Mouse (Mus musculus): ENCODE data around the gene Sc5d. TPM values are rescaled to one million over a fixed set of nuclear protein-coding genes. Genes with fewer than 3 reads are reported as not detected.

Gene Sc5d
- polyA plus RNA-seq, 1 experiment from 2014 or later: 36.0 TPM

- Histone ChIP-seq H3K4me2 (ENCODE audit: low read length) (no peak overlapping the region), H3K9ac (ENCODE audit: low read depth, low read length) (no peak overlapping the region), H3K27me3 (ENCODE audit: insufficient read depth, low read length) (no peaks in the 10 kb centered on the region), H3K27ac (no peak overlapping the region), H3K36me3 (ENCODE audit: insufficient read depth, low read length) (no peaks in the 10 kb centered on the region), H3K9me3 (replicated peaks; ENCODE audit: low read length) (no peaks in the 10 kb centered on the region), H3K4me1 (replicated peaks; ENCODE audit: insufficient read depth, low read length) (no peaks in the 10 kb centered on the region), H3K4me3 (replicated peaks; ENCODE audit: low read depth, low read length) (no peak overlapping the region)
- peak; percentile 73 for TF ChIP-seq CTCF (IDR thresholded peaks at IDR 0.05; ENCODE audit: low read depth)
- 31% methylated on average over 5 of the region's 5 CpGs for WGBS
- DNase-seq (ENCODE audit: low spot score) (peak; percentile 75), ATAC-seq (replicated peaks; ENCODE audit: low FRiP score, low read depth) (no peak; the same call in 1 of the 2 replicates)
These were observed 55.6 kb downstream of the Sc5d start for GRCm38 (mm10) chr9:42208463-42208862.

- WGBS: 31% methylated on average over 1 of the region's 1 CpGs
- no peak overlapping the region for H3K4me2 ChIP-seq (ENCODE audit: low read length)
- peak overlapping the region; percentile 43; the same call in 1 of the 2 replicates for H3K27ac ChIP-seq
- DNase-seq (ENCODE audit: low spot score) (peak; percentile 82), ATAC-seq (replicated peaks; ENCODE audit: low FRiP score, low read depth) (0 out of 2 replicates have a peak, but pooled peaks have one; percentile 17)
- no peaks in the 10 kb centered on the region for H3K9me3 ChIP-seq (replicated peaks; ENCODE audit: low read length)
- H3K27me3 ChIP-seq (ENCODE audit: insufficient read depth, low read length): no peaks in the 10 kb centered on the region
- H3K36me3 ChIP-seq (ENCODE audit: insufficient read depth, low read length): no peaks in the 10 kb centered on the region
- H3K9ac ChIP-seq (ENCODE audit: low read depth, low read length): no peak overlapping the region
- no peak overlapping the region for H3K4me3 ChIP-seq (replicated peaks; ENCODE audit: low read depth, low read length)
- no peak for TF ChIP-seq CTCF (IDR thresholded peaks at IDR 0.05; ENCODE audit: low read depth)
- H3K4me1 ChIP-seq (replicated peaks; ENCODE audit: insufficient read depth, low read length): no peaks in the 10 kb centered on the region
These were observed 57.3 kb downstream of the Sc5d start for GRCm38 (mm10) chr9:42206750-42207149.

GRCm38 (mm10) chr9:42202271-42202670 is 61.8 kb downstream of the Sc5d start:
- TF ChIP-seq CTCF (IDR thresholded peaks at IDR 0.05; ENCODE audit: low read depth): no peak
- no peak overlapping the region for H3K27ac ChIP-seq
- H3K9ac ChIP-seq (ENCODE audit: low read depth, low read length): no peak overlapping the region
- no peak overlapping the region for H3K4me2 ChIP-seq (ENCODE audit: low read length)
- no peaks in the 10 kb centered on the region for H3K27me3 ChIP-seq (ENCODE audit: insufficient read depth, low read length)
- DNase-seq (ENCODE audit: low spot score) (no peak), ATAC-seq (replicated peaks; ENCODE audit: low FRiP score, low read depth) (no peak)
- 89% methylated on average over 5 of the region's 5 CpGs for WGBS
- no peak overlapping the region for H3K4me3 ChIP-seq (replicated peaks; ENCODE audit: low read depth, low read length)
- H3K9me3 ChIP-seq (replicated peaks; ENCODE audit: low read length): no peaks in the 10 kb centered on the region
- H3K36me3 ChIP-seq (ENCODE audit: insufficient read depth, low read length): no peaks in the 10 kb centered on the region
- H3K4me1 ChIP-seq (replicated peaks; ENCODE audit: insufficient read depth, low read length): no peaks in the 10 kb centered on the region

Other genes starting within 250 kb of the Sc5d start
- gene Sorl1, start 140.0 kb downstream of the Sc5d start, polyA plus RNA-seq (2015; fragmentation: Nextera tagmentation; extraction: Ambion mirVana): 11.1 and 11.8 TPM in 2 replicates
- gene Tecta, start 135.7 kb upstream of the Sc5d start, polyA plus RNA-seq (2015; fragmentation: Nextera tagmentation; extraction: Ambion mirVana): 0.11 and 0.15 TPM in 2 replicates
- 6.0 and 6.3 TPM in 2 replicates for gene Tbcel, start 243.6 kb upstream of the Sc5d start, polyA plus RNA-seq (2015; fragmentation: Nextera tagmentation; extraction: Ambion mirVana)

Measured in kidney, postnatal 0 days (tissue).